Mouse (Mus musculus): ENCODE data around the gene 4933427D14Rik.

DNA sequence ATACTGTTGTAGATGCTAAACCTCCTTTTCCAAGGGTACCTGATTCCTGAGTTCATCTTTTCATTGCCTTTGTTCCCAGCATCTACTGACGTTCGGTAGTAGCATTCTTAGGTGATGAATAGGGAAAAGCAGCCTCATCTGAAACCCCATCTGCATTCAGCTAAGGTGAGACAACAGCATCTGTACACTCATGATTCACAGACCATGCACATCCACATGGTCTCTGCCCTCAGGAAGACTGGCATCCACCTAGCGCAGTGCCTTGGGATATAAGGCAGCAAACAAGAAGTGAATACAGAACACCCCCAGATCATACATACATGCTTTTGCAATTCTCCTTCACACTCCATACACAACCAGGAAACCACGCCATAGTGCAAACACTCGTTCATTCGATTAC lies 32.5 kb downstream of the 4933427D14Rik start:
- TF ChIP-seq POLR2A (IDR thresholded peaks at IDR 0.05; ENCODE audit: borderline replicate concordance, low read depth, low read length): no peak
- no peak for TF ChIP-seq CTCF (IDR thresholded peaks at IDR 0.05; ENCODE audit: low read depth, low read length)
